8 mouse cellular contexts compared by ENCODE assay signal in the genomic region with DNA sequence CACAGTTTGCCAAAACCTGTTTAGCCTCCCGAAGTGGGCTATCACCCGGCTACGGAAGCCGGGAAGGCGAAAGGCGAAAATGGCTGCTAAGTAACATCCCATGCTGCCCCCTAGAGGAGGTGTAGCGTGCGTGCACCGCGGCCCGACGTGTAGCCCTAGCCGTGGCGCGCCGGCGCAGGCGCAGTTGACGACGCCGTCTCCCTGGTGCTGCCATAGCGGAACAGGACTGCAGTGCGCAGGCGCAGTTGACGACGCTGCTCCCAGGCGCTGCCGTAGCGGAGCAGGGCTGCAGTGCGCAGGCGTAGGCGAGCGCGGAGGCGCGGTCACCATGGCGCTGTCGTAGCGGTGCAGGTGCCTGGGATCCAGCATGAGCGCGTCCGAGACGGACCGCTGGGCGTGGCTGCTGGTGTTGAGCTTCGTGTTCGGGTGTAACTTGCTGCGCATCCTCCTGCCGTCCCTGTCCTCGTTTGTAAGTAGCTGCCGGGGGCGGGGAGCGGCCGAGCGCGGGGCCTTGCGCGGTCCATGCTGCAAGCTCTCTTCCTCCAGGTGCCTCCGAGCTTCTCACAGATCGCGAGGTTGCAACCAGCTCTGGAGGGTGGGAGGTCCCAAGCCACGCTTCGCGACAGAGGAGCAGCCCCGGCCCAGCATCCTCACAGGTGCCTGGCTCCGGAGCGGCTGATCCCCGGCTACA. TPM values are rescaled to one million over a fixed set of nuclear protein-coding genes. Genes with fewer than 3 reads are reported as not detected.
DNase-seq lines count a peak whose midpoint lies in the region; ATAC-seq and TF ChIP-seq lines count a peak whose summit lies in the region.

A gene (plus strand): TSS at position 298 of the 691 bp plus-strand sequence.

- H3K4me1 ChIP-seq in bone marrow, adult 2 months (ENCODE audit: control insufficient read depth, insufficient read depth, low read length): no peaks in the 10 kb centered on the region
- peaks cover 20% of the 10 kb centered on the region for H3K4me1 ChIP-seq in embryonic facial prominence, embryonic 15.5 days
- H3K4me1 ChIP-seq in limb, embryonic 14.5 days (ENCODE audit: control insufficient read depth, insufficient read depth, low read length): peaks cover 8% of the 10 kb centered on the region
- H3K4me1 ChIP-seq in midbrain, postnatal 0 days (ENCODE audit: insufficient read depth, low read length): peaks cover 8% of the 10 kb centered on the region; the same call in 1 of the 2 replicates

- H3K27ac ChIP-seq in bone marrow, adult 2 months (ENCODE audit: control insufficient read depth, insufficient read depth, low read depth, low read length, poor library complexity): no peak within 1 kb of the TSS
- peak within 1 kb of the TSS; percentile 31 for H3K27ac ChIP-seq in embryonic facial prominence, embryonic 15.5 days (replicated peaks)
- 0 out of 2 replicates have a peak within 1 kb of the TSS, but pooled peaks have one; percentile 19 for H3K27ac ChIP-seq in limb, embryonic 14.5 days (replicated peaks; ENCODE audit: low read depth, low read length)
- H3K27ac ChIP-seq in midbrain, postnatal 0 days (ENCODE audit: low read depth, low read length): peak within 1 kb of the TSS; percentile 77

- peak within 1 kb of the TSS; percentile 50 for H3K9ac ChIP-seq in embryonic facial prominence, embryonic 15.5 days
- H3K9ac ChIP-seq in limb, embryonic 14.5 days (ENCODE audit: low read depth, low read length, severe bottlenecking): peak within 1 kb of the TSS; percentile 59
- peak within 1 kb of the TSS; percentile 75 for H3K9ac ChIP-seq in midbrain, postnatal 0 days (replicated peaks; ENCODE audit: low read length, poor library complexity, severe bottlenecking)

- TF ChIP-seq CTCF in bone marrow, adult 2 months (IDR thresholded peaks at IDR 0.05; ENCODE audit: control insufficient read depth, insufficient read depth, low read length): peak; percentile 94
- TF ChIP-seq CTCF in midbrain, postnatal 0 days (IDR thresholded peaks at IDR 0.05): peak; percentile 98

- peak; percentile 60; the same call in 1 of the 2 replicates for TF ChIP-seq POLR2A in bone marrow, adult 2 months (IDR thresholded peaks at IDR 0.05; ENCODE audit: borderline replicate concordance, control insufficient read depth, low read depth, low read length)
- no peak for TF ChIP-seq POLR2A in limb, embryonic 14.5 days (IDR thresholded peaks at IDR 0.05; ENCODE audit: borderline replicate concordance, extremely low read depth, insufficient read depth, insufficient read length)

- H3K9me3 ChIP-seq in embryonic facial prominence, embryonic 15.5 days (replicated peaks): no peaks in the 10 kb centered on the region
- H3K9me3 ChIP-seq in limb, embryonic 14.5 days (ENCODE audit: control insufficient read depth, low read length): no peaks in the 10 kb centered on the region; the same call in 1 of the 2 replicates
- no peaks in the 10 kb centered on the region for H3K9me3 ChIP-seq in midbrain, postnatal 0 days (ENCODE audit: low read length)

- no peaks in the 10 kb centered on the region for H3K36me3 ChIP-seq in embryonic facial prominence, embryonic 15.5 days
- H3K36me3 ChIP-seq in limb, embryonic 14.5 days (ENCODE audit: control insufficient read depth, insufficient read depth, low read length): peaks cover 3% of the 10 kb centered on the region; the same call in 1 of the 2 replicates
- no peaks in the 10 kb centered on the region for H3K36me3 ChIP-seq in midbrain, postnatal 0 days (ENCODE audit: insufficient read depth, low read length)

- H3K27me3 ChIP-seq in embryonic facial prominence, embryonic 15.5 days: no peaks in the 10 kb centered on the region
- H3K27me3 ChIP-seq in limb, embryonic 14.5 days (ENCODE audit: control insufficient read depth, insufficient read depth, low read length): no peaks in the 10 kb centered on the region
- H3K27me3 ChIP-seq in midbrain, postnatal 0 days (ENCODE audit: insufficient read depth, low read length): no peaks in the 10 kb centered on the region

- peak within 1 kb of the TSS; percentile 76 for H3K4me2 ChIP-seq in embryonic facial prominence, embryonic 15.5 days (replicated peaks)
- H3K4me2 ChIP-seq in limb, embryonic 14.5 days (replicated peaks; ENCODE audit: low read depth, low read length, severe bottlenecking): peak within 1 kb of the TSS; percentile 60
- H3K4me2 ChIP-seq in midbrain, postnatal 0 days (ENCODE audit: low read depth, low read length, poor library complexity, severe bottlenecking): peak within 1 kb of the TSS; percentile 76

- DNase-seq in 416B (ENCODE audit: low read depth): peak; percentile 100
- DNase-seq in heart, adult 8-10 months (ENCODE audit: low spot score): peak; percentile 99
- peak; percentile 100 for DNase-seq in kidney, adult 9 months
- DNase-seq in limb, embryonic 14.5 days (ENCODE audit: low spot score): peak; percentile 100
- DNase-seq in midbrain, postnatal 0 days (ENCODE audit: low spot score): peak; percentile 100
- peak; percentile 97 to 99 for DNase-seq in spleen, postnatal 14 days (ENCODE audit: low spot score in 2 of 2)

- peak within 1 kb of the TSS; percentile 78 for H3K4me3 ChIP-seq in bone marrow, adult 2 months (replicated peaks; ENCODE audit: control insufficient read depth, low read depth, low read length)
- peak within 1 kb of the TSS; percentile 82 for H3K4me3 ChIP-seq in embryonic facial prominence, embryonic 15.5 days (replicated peaks)
- H3K4me3 ChIP-seq in limb, embryonic 14.5 days (replicated peaks; ENCODE audit: low read length): peak within 1 kb of the TSS; percentile 80
- H3K4me3 ChIP-seq in midbrain, postnatal 0 days (ENCODE audit: low read depth, low read length): peak within 1 kb of the TSS; percentile 65

- peak; percentile 95 for ATAC-seq in embryonic facial prominence, embryonic 15.5 days (ENCODE audit: insufficient number of reproducible peaks, low FRiP score, low TSS enrichment, low read depth)
- ATAC-seq in limb, embryonic 14.5 days (ENCODE audit: low FRiP score, low read depth): peak; percentile 99
- ATAC-seq in midbrain, postnatal 0 days (ENCODE audit: low FRiP score): peak; percentile 95

- under 1% methylated on average over 68 of the region's 68 CpGs for WGBS in bone marrow, adult 2 months
- under 1% methylated on average over 68 of the region's 68 CpGs for WGBS in embryonic facial prominence, embryonic 15.5 days
- under 1% methylated on average over 66 of the region's 68 CpGs for WGBS in limb, embryonic 14.5 days
- WGBS in midbrain, postnatal 0 days: under 1% methylated on average over 58 of the region's 68 CpGs

RNA-seq across cellular contexts. Expression of the gene that starts here (rescaled TPM):
- 3.4 and 9.9 TPM in 2 replicates for polyA plus RNA-seq in bone marrow, adult 2 months (2011; ENCODE audit: insufficient read depth, insufficient read length, low replicate concordance, missing spikeins)
- 51.3 and 52.3 TPM in 2 replicates for polyA plus RNA-seq in embryonic facial prominence, embryonic 15.5 days (2015; fragmentation: Nextera tagmentation; extraction: Ambion mirVana)
- total RNA-seq in heart, adult 8-10 months (2022): 10 to 100 TPM; 13.6 to 17.6 (median 15.9) TPM
- polyA plus RNA-seq in limb, embryonic 14.5 days (2012; rRNA removed): 54.7 and 58.6 TPM in 2 replicates
- 52.9 and 53.9 TPM in 2 replicates for polyA plus RNA-seq in limb, embryonic 14.5 days (2014; fragmentation: Nextera tagmentation; extraction: Ambion mirVana)
- total RNA-seq in midbrain, postnatal 0 days (2014; rRNA removed): 190 and 218 TPM in 2 replicates
- 212 and 228 TPM in 2 replicates for polyA plus RNA-seq in midbrain, postnatal 0 days (2015; fragmentation: Nextera tagmentation; extraction: Ambion mirVana)

Comparison
In these comparisons a context has a peak if more than half of its experiments do, and no peak if none do; other contexts are left out.
1. RNA of the gene that starts here (total RNA-seq): 190 to 218 TPM in midbrain, postnatal 0 days; 13.6 to 17.6 TPM in heart, adult 8-10 months; every median in the first group is over 10 times any median in the second.
2. Peak in every context shown above with its lines, with median percentiles within 50 percentile points of each other: DNase-seq, H3K4me3 ChIP-seq, ATAC-seq, H3K4me2 ChIP-seq and H3K9ac ChIP-seq.